Mouse (Mus musculus): ENCODE results near the gene Hist1h4d. TPM values are rescaled to one million over a fixed set of nuclear protein-coding genes. Genes with fewer than 3 reads are reported as not detected.

The Hist1h4d gene
- polyA plus RNA-seq, 1 experiment from 2014 or later: 132 TPM

Small RNA genes within 50 kb of the gene (microRNA-seq; reads per million reads assigned to microRNA genes)
- not detected for gene Gm44297 (ENCODE audit: insufficient number of aligned reads)
- not detected for gene Gm44359 (ENCODE audit: insufficient number of aligned reads)
- gene Gm44394 (ENCODE audit: insufficient number of aligned reads): not detected

Other genes with a start within 250 kb of the Hist1h4d start
- gene Zfp322a, start 212.4 kb upstream of the Hist1h4d start, polyA plus RNA-seq (2014; fragmentation: Nextera tagmentation; extraction: Ambion mirVana): 61.9 and 72.7 TPM in 2 replicates
- 13.0 and 13.5 TPM in 2 replicates for gene Abt1, start 157.7 kb upstream of the Hist1h4d start, polyA plus RNA-seq (2014; fragmentation: Nextera tagmentation; extraction: Ambion mirVana)
- 0.17 and 0.19 TPM in 2 replicates for gene Btn1a1, start 115.7 kb upstream of the Hist1h4d start, polyA plus RNA-seq (2014; fragmentation: Nextera tagmentation; extraction: Ambion mirVana)
- 0.48 and 0.59 TPM in 2 replicates for gene Btn2a2, start 92.7 kb upstream of the Hist1h4d start, polyA plus RNA-seq (2014; fragmentation: Nextera tagmentation; extraction: Ambion mirVana)
- 2.0 and 4.9 TPM in 2 replicates for gene Hist1h4h, start 50.5 kb upstream of the Hist1h4d start, polyA plus RNA-seq (2014; fragmentation: Nextera tagmentation; extraction: Ambion mirVana)
- 7.7 and 9.3 TPM in 2 replicates for gene Hist1h2af, start 47.7 kb upstream of the Hist1h4d start, polyA plus RNA-seq (2014; fragmentation: Nextera tagmentation; extraction: Ambion mirVana)
- gene Hist1h3g, start 46.2 kb upstream of the Hist1h4d start, polyA plus RNA-seq (2014; fragmentation: Nextera tagmentation; extraction: Ambion mirVana): 5.2 and 5.7 TPM in 2 replicates
- 0.85 and 1.2 TPM in 2 replicates for gene Hist1h2bh, start 38.2 kb upstream of the Hist1h4d start, polyA plus RNA-seq (2014; fragmentation: Nextera tagmentation; extraction: Ambion mirVana)
- gene Hist1h3f, start 37.5 kb upstream of the Hist1h4d start, polyA plus RNA-seq (2014; fragmentation: Nextera tagmentation; extraction: Ambion mirVana): 0.92 and 1.4 TPM in 2 replicates
- gene Hist1h4f, start 29.9 kb upstream of the Hist1h4d start, polyA plus RNA-seq (2014; fragmentation: Nextera tagmentation; extraction: Ambion mirVana): 1.2 and 1.3 TPM in 2 replicates
- 0.87 and 0.92 TPM in 2 replicates for gene Hist1h1d, start 28.3 kb upstream of the Hist1h4d start, polyA plus RNA-seq (2014; fragmentation: Nextera tagmentation; extraction: Ambion mirVana)
- gene Hist1h3e, start 19.2 kb upstream of the Hist1h4d start, polyA plus RNA-seq (2014; fragmentation: Nextera tagmentation; extraction: Ambion mirVana): 6.7 and 10.4 TPM in 2 replicates
- gene Hist1h2ae, start 10.4 kb upstream of the Hist1h4d start, polyA plus RNA-seq (2014; fragmentation: Nextera tagmentation; extraction: Ambion mirVana): 96.4 and 102 TPM in 2 replicates
- gene Hist1h2bg, start 10.2 kb upstream of the Hist1h4d start, polyA plus RNA-seq (2014; fragmentation: Nextera tagmentation; extraction: Ambion mirVana): 7.4 and 10.0 TPM in 2 replicates
- gene Hist1h2bf, start 7.4 kb upstream of the Hist1h4d start, polyA plus RNA-seq (2014; fragmentation: Nextera tagmentation; extraction: Ambion mirVana): 4.5 and 5.9 TPM in 2 replicates
- 2.5 and 3.0 TPM in 2 replicates for gene Hist1h2ad, start 7.2 kb upstream of the Hist1h4d start, polyA plus RNA-seq (2014; fragmentation: Nextera tagmentation; extraction: Ambion mirVana)
- gene Hist1h3d, start 5.8 kb upstream of the Hist1h4d start, polyA plus RNA-seq (2014; fragmentation: Nextera tagmentation; extraction: Ambion mirVana): 11.9 and 13.9 TPM in 2 replicates
- gene Hist1h2be, start 39.5 kb downstream of the Hist1h4d start, polyA plus RNA-seq (2014; fragmentation: Nextera tagmentation; extraction: Ambion mirVana): 4.0 and 4.6 TPM in 2 replicates
- 27.3 and 27.7 TPM in 2 replicates for gene Hist1h1e, start 41.0 kb downstream of the Hist1h4d start, polyA plus RNA-seq (2014; fragmentation: Nextera tagmentation; extraction: Ambion mirVana)
- 1.1 and 1.2 TPM in 2 replicates for gene Hist1h2ac, start 102.3 kb downstream of the Hist1h4d start, polyA plus RNA-seq (2014; fragmentation: Nextera tagmentation; extraction: Ambion mirVana)
- 23.4 and 25.3 TPM in 2 replicates for gene Hist1h2bc, start 102.6 kb downstream of the Hist1h4d start, polyA plus RNA-seq (2014; fragmentation: Nextera tagmentation; extraction: Ambion mirVana)
- gene Hist1h1t, start 114.2 kb downstream of the Hist1h4d start, polyA plus RNA-seq (2014; fragmentation: Nextera tagmentation; extraction: Ambion mirVana): 0.51 TPM in 1 of 2 replicates, not detected in the other
- gene Hist1h4c, start 116.9 kb downstream of the Hist1h4d start, polyA plus RNA-seq (2014; fragmentation: Nextera tagmentation; extraction: Ambion mirVana): 6.0 and 6.8 TPM in 2 replicates
- 2.2 TPM in 2 replicates for gene Hfe, start 129.3 kb downstream of the Hist1h4d start, polyA plus RNA-seq (2014; fragmentation: Nextera tagmentation; extraction: Ambion mirVana)
- gene Hist1h1c, start 157.2 kb downstream of the Hist1h4d start, polyA plus RNA-seq (2014; fragmentation: Nextera tagmentation; extraction: Ambion mirVana): 14.5 and 15.2 TPM in 2 replicates
- 8.7 and 10.6 TPM in 2 replicates for gene Hist1h3c, start 164.0 kb downstream of the Hist1h4d start, polyA plus RNA-seq (2014; fragmentation: Nextera tagmentation; extraction: Ambion mirVana)
- 2.6 and 3.4 TPM in 2 replicates for gene Hist1h2bb, start 165.1 kb downstream of the Hist1h4d start, polyA plus RNA-seq (2014; fragmentation: Nextera tagmentation; extraction: Ambion mirVana)
- gene Hist1h2ab, start 169.5 kb downstream of the Hist1h4d start, polyA plus RNA-seq (2014; fragmentation: Nextera tagmentation; extraction: Ambion mirVana): 59.7 and 63.1 TPM in 2 replicates
- 11.7 and 15.4 TPM in 2 replicates for gene Hist1h3b, start 170.7 kb downstream of the Hist1h4d start, polyA plus RNA-seq (2014; fragmentation: Nextera tagmentation; extraction: Ambion mirVana)
- 4.7 and 5.9 TPM in 2 replicates for gene Hist1h4b, start 175.4 kb downstream of the Hist1h4d start, polyA plus RNA-seq (2014; fragmentation: Nextera tagmentation; extraction: Ambion mirVana)
- gene Hist1h4a, start 179.6 kb downstream of the Hist1h4d start, polyA plus RNA-seq (2014; fragmentation: Nextera tagmentation; extraction: Ambion mirVana): 0.95 TPM in 1 of 2 replicates, not detected in the other
- gene Hist1h3a, start 180.8 kb downstream of the Hist1h4d start, polyA plus RNA-seq (2014; fragmentation: Nextera tagmentation; extraction: Ambion mirVana): 2.9 and 5.4 TPM in 2 replicates
- gene Hist1h1a, start 182.1 kb downstream of the Hist1h4d start, polyA plus RNA-seq (2014; fragmentation: Nextera tagmentation; extraction: Ambion mirVana): 2.7 and 4.0 TPM in 2 replicates
- 0.13 TPM in 1 of 2 replicates, not detected in the other for gene Trim38, start 188.3 kb downstream of the Hist1h4d start, polyA plus RNA-seq (2014; fragmentation: Nextera tagmentation; extraction: Ambion mirVana)
- gene Slc17a2, start 225.4 kb downstream of the Hist1h4d start, polyA plus RNA-seq (2014; fragmentation: Nextera tagmentation; extraction: Ambion mirVana): not detected in 2 replicates